27 mouse cellular contexts compared by ENCODE assay signal in genomic region chr11:93120766-93121415, GRCm38 (mm10). TPM values are rescaled to one million over a fixed set of nuclear protein-coding genes. Genes with fewer than 3 reads are reported as not detected.
DNase-seq lines count a peak whose midpoint lies in the region; TF ChIP-seq lines count a peak whose summit lies in the region.
"Had no signal": no experiment of that assay in that cellular context is flagged by ENCODE, and none has a peak within 500 bp of the region (broad histone marks: within the 10 kb centered on the region; RNA-seq: fewer than 3 reads in every experiment).

No protein-coding gene starts in this region.

- DNase-seq in layer of hippocampus, postnatal 36 days, result peak; percentile 6 to 9
- no peak for DNase-seq in layer of hippocampus, adult 9-10 months (ENCODE audit: low spot score)
- peak; percentile 94 for DNase-seq in brain, adult 2 months (ENCODE audit: low read depth, low spot score)
- DNase-seq in cerebellum, adult 2 months, result peak; percentile 68 to 84
- DNase-seq in cerebellum, postnatal 36 days, result peak; percentile 50 to 60
- DNase-seq in kidney, postnatal 25 days, result no peak
- DNase-seq in spleen, postnatal 14 days (ENCODE audit: low spot score in 2 of 2), result no peak
- DNase-seq: adrenal gland, postnatal 36 days; gastrocnemius, postnatal 36 days; heart, postnatal 4 days; liver; liver, postnatal 0 days; lung, postnatal 10 days; spleen, adult 18-20 months; thymus, adult 18-20 months; thymus, postnatal 4 days had no signal

- WGBS in cerebellum, adult 2 months, result 17% methylated on average over 10 of the region's 10 CpGs

- no peak for TF ChIP-seq CTCF in cerebellum, adult 2 months (IDR thresholded peaks at IDR 0.05; ENCODE audit: borderline replicate concordance, insufficient read depth, low read depth, low read length)

- no peak for TF ChIP-seq POLR2A in cerebellum, adult 2 months (IDR thresholded peaks at IDR 0.05; ENCODE audit: borderline replicate concordance, insufficient read depth, low read length)

- H3K27ac ChIP-seq in cerebellum, adult 2 months (ENCODE audit: insufficient read depth, low read length), result peak overlapping the region; percentile 85
- H3K27ac ChIP-seq: embryonic facial prominence, embryonic 13.5 days; forebrain, embryonic 15.5 days; heart, embryonic 15.5 days; hindbrain, postnatal 0 days; kidney, embryonic 15.5 days; midbrain, embryonic 13.5 days; neural tube, embryonic 15.5 days; stomach, embryonic 15.5 days had no signal

- no peaks in the 10 kb centered on the region for H3K27me3 ChIP-seq in cerebellum, adult 2 months (ENCODE audit: control insufficient read depth, insufficient read depth, low read length)
- H3K27me3 ChIP-seq: embryonic facial prominence, embryonic 13.5 days; forebrain, embryonic 15.5 days; heart, embryonic 15.5 days; kidney, embryonic 15.5 days; midbrain, embryonic 13.5 days; neural tube, embryonic 15.5 days; stomach, embryonic 15.5 days had no signal

- no peak overlapping the region for H3K4me3 ChIP-seq in cerebellum, adult 2 months (replicated peaks; ENCODE audit: insufficient read depth, low read depth, low read length)
- H3K4me3 ChIP-seq: embryonic facial prominence, embryonic 13.5 days; forebrain, embryonic 15.5 days; heart, embryonic 15.5 days; kidney, embryonic 15.5 days; midbrain, embryonic 13.5 days; myocyte; neural tube, embryonic 15.5 days; stomach, embryonic 15.5 days had no signal

- H3K4me1 ChIP-seq in cerebellum, adult 2 months (ENCODE audit: control insufficient read depth, insufficient read depth, low read length), result peaks cover 27% of the 10 kb centered on the region; the same call in 1 of the 2 replicates
- H3K4me1 ChIP-seq: embryonic facial prominence, embryonic 13.5 days; forebrain, embryonic 15.5 days; heart, embryonic 15.5 days; kidney, embryonic 15.5 days; midbrain, embryonic 13.5 days; neural tube, embryonic 15.5 days; stomach, embryonic 15.5 days had no signal

RNA-seq across cellular contexts. Expression of gene Car10, which starts 23.1 kb away (rescaled TPM):
- 10 to 100 TPM; 36.6 to 36.8 TPM for total RNA-seq in layer of hippocampus, postnatal 36 days (2021)
- 92.4 and 100 TPM in 2 replicates for polyA plus RNA-seq in cerebellum, adult 2 months (2012; rRNA removed)
- total RNA-seq: gastrocnemius, postnatal 36 days; heart, adult 8-10 months; heart, postnatal 4 days; megakaryocyte progenitor cell, adult 5-6 weeks had no signal
- polyA plus RNA-seq: liver, postnatal 0 days; myocyte had no signal

Comparison
In these comparisons a context has a peak if more than half of its experiments do, and no peak if none do; other contexts are left out.
1. DNase-seq: peak in layer of hippocampus, postnatal 36 days (2 of 2), brain, adult 2 months (single experiment), cerebellum, adult 2 months (2 of 2) and cerebellum, postnatal 36 days (2 of 2); none in layer of hippocampus, adult 9-10 months (single experiment), kidney, postnatal 25 days (0 of 2) and spleen, postnatal 14 days (0 of 2).